21 mouse cellular contexts compared by ENCODE assay signal in the genomic region with DNA sequence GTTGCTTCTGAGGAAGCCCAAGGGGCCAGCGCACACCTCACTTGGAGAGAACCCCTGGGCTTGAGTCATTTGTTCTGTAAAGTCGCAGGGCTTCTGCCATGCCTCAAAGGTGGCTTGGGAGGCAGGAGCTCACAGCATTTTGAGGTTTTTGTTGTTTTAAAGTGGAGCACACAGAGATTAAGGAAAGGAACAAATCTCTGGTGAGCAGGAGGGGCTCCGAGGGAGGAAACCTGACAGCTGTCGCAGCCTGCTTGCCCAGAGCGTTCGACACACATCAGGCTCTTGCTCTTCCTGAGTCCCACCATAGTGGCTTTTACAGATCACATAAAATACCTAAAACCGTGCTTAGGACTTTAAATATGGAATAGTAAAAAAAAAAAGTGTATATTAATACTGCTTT.
"Had no signal": no experiment of that assay in that cellular context is flagged by ENCODE, and none has a peak within 500 bp of the region (broad histone marks: within the 10 kb centered on the region; RNA-seq: fewer than 3 reads in every experiment).

No protein-coding gene starts in this region.

- H3K27me3 ChIP-seq: heart, embryonic 13.5 days; heart, embryonic 15.5 days; hindbrain, embryonic 13.5 days; hindbrain, embryonic 15.5 days; limb, embryonic 12.5 days had no signal

- H3K36me3 ChIP-seq: heart, embryonic 15.5 days had no signal

- H3K4me3 ChIP-seq: heart, adult 2 months; heart, embryonic 13.5 days; heart, embryonic 15.5 days; hindbrain, embryonic 13.5 days; hindbrain, embryonic 15.5 days; layer of hippocampus, adult 2 months; left cerebral cortex, adult 2 months; limb, embryonic 10.5 days; limb, embryonic 12.5 days had no signal

- H3K4me1 ChIP-seq: heart, embryonic 15.5 days; limb, embryonic 12.5 days had no signal

- H3K27ac ChIP-seq: heart, adult 2 months; heart, embryonic 13.5 days; heart, embryonic 15.5 days; hindbrain, embryonic 13.5 days; hindbrain, embryonic 15.5 days; hindbrain, postnatal 0 days; left cerebral cortex, adult 2 months; limb, embryonic 10.5 days; limb, embryonic 12.5 days had no signal

- DNase-seq: forebrain, postnatal 0 days; gastrocnemius, postnatal 14 days; gastrocnemius, postnatal 36 days; heart, adult 11 months; heart, adult 2 months; heart, postnatal 14 days; heart, postnatal 36 days; kidney, adult 11 months; kidney, adult 8-10 months; kidney, postnatal 10 days; kidney, postnatal 25 days; kidney, postnatal 4 days had no signal
